Mouse (Mus musculus): ENCODE data around the gene Abt1. TPM values are rescaled to one million over a fixed set of nuclear protein-coding genes. Genes with fewer than 3 reads are reported as not detected.
A peak's percentile ranks its signal among the peaks of the same experiment; 100 is the strongest.

Abt1 gene
- polyA plus RNA-seq, 1 experiment from 2014 or later = 13.4 TPM

- H3K9ac ChIP-seq = peak overlapping the region; percentile 78
- whole genome bisulfite sequencing = under 1% methylated on average over 25 of the region's 25 CpGs
- no peaks in the 10 kb centered on the region; the same call in 1 of the 2 replicates for H3K27me3 ChIP-seq
- H3K4me1 ChIP-seq = no peaks in the 10 kb centered on the region
- ATAC-seq (ENCODE audit: low FRiP score, low read depth) = peak; percentile 87
- no peaks in the 10 kb centered on the region for H3K9me3 ChIP-seq
- H3K36me3 ChIP-seq = no peaks in the 10 kb centered on the region
- H3K27ac ChIP-seq = peak overlapping the region; percentile 89
- peak overlapping the region; percentile 68 for H3K4me3 ChIP-seq
- peak overlapping the region; percentile 62 for H3K4me2 ChIP-seq (replicated peaks)
Observed at GRCm38 (mm10) chr13:23453362-23453862, 29.7 kb upstream of the Abt1 start.

- peak overlapping the region; percentile 73 for H3K4me2 ChIP-seq (replicated peaks)
- H3K4me1 ChIP-seq = no peaks in the 10 kb centered on the region
- peak overlapping the region; percentile 59 for H3K4me3 ChIP-seq
- no peaks in the 10 kb centered on the region for H3K27me3 ChIP-seq
- ATAC-seq (ENCODE audit: low FRiP score, low read depth) = no peak
- under 1% methylated on average over 15 of the region's 15 CpGs for WGBS
- H3K9me3 ChIP-seq = no peaks in the 10 kb centered on the region
- H3K27ac ChIP-seq = peak overlapping the region; percentile 48; the same call in 1 of the 2 replicates
- no peaks in the 10 kb centered on the region for H3K36me3 ChIP-seq
- peak overlapping the region; percentile 67 for H3K9ac ChIP-seq
Observed at GRCm38 (mm10) chr13:23450398-23450797, 26.7 kb upstream of the Abt1 start.

GRCm38 (mm10) chr13:23449235-23450095 is 25.8 kb upstream of the Abt1 start:
- Histone ChIP-seq H3K9me3 (no peaks in the 10 kb centered on the region), H3K4me3 (peak overlapping the region; percentile 59), H3K27me3 (no peaks in the 10 kb centered on the region), H3K27ac (no peak overlapping the region), H3K36me3 (no peaks in the 10 kb centered on the region), H3K4me1 (peaks cover 4% of the 10 kb centered on the region; the same call in 1 of the 2 replicates), H3K4me2 (replicated peaks) (peak overlapping the region; percentile 73), H3K9ac (peak overlapping the region; percentile 67)
- under 1% methylated on average over 24 of the region's 24 CpGs for WGBS
- no peak for ATAC-seq (ENCODE audit: low FRiP score, low read depth)

- Histone ChIP-seq H3K27me3 (no peaks in the 10 kb centered on the region), H3K9ac (peak overlapping the region; percentile 67), H3K9me3 (no peaks in the 10 kb centered on the region), H3K4me3 (peak overlapping the region; percentile 59), H3K36me3 (no peaks in the 10 kb centered on the region), H3K4me2 (replicated peaks) (peak overlapping the region; percentile 73), H3K27ac (no peak overlapping the region), H3K4me1 (peaks cover 9% of the 10 kb centered on the region; the same call in 1 of the 2 replicates)
- no peak for ATAC-seq (ENCODE audit: low FRiP score, low read depth)
- 37% methylated on average over 3 of the region's 3 CpGs for WGBS
Observed at GRCm38 (mm10) chr13:23448758-23449157, 25.1 kb upstream of the Abt1 start.

GRCm38 (mm10) chr13:23446498-23446952 is 22.9 kb upstream of the Abt1 start:
- Histone ChIP-seq H3K27me3 (no peaks in the 10 kb centered on the region), H3K27ac (peak overlapping the region; percentile 99; the same call in 1 of the 2 replicates), H3K4me1 (peaks cover 9% of the 10 kb centered on the region; the same call in 1 of the 2 replicates), H3K4me3 (peak overlapping the region; percentile 70), H3K9ac (peak overlapping the region; percentile 63), H3K9me3 (no peaks in the 10 kb centered on the region), H3K4me2 (replicated peaks) (peak overlapping the region; percentile 70), H3K36me3 (no peaks in the 10 kb centered on the region)
- under 1% methylated on average over 16 of the region's 16 CpGs for WGBS
- ATAC-seq (ENCODE audit: low FRiP score, low read depth) = peak; percentile 71

- no peaks in the 10 kb centered on the region for H3K27me3 ChIP-seq
- H3K9ac ChIP-seq = peak overlapping the region; percentile 83
- H3K9me3 ChIP-seq = no peaks in the 10 kb centered on the region
- peak overlapping the region; percentile 70 for H3K4me3 ChIP-seq
- WGBS = under 1% methylated on average over 55 of the region's 55 CpGs
- H3K27ac ChIP-seq = peak overlapping the region; percentile 99
- peak overlapping the region; percentile 70 for H3K4me2 ChIP-seq (replicated peaks)
- peak; percentile 91 for ATAC-seq (ENCODE audit: low FRiP score, low read depth)
- H3K36me3 ChIP-seq = no peaks in the 10 kb centered on the region
- peaks cover 9% of the 10 kb centered on the region; the same call in 1 of the 2 replicates for H3K4me1 ChIP-seq
Observed at GRCm38 (mm10) chr13:23445561-23446320, 22.1 kb upstream of the Abt1 start.

- peak overlapping the region; percentile 83 for H3K9ac ChIP-seq
- no peak for ATAC-seq (ENCODE audit: low FRiP score, low read depth)
- no peaks in the 10 kb centered on the region for H3K36me3 ChIP-seq
- H3K4me3 ChIP-seq = peak overlapping the region; percentile 70
- WGBS = 3% methylated on average over 10 of the region's 10 CpGs
- H3K9me3 ChIP-seq = no peaks in the 10 kb centered on the region
- H3K27me3 ChIP-seq = no peaks in the 10 kb centered on the region
- peaks cover 9% of the 10 kb centered on the region; the same call in 1 of the 2 replicates for H3K4me1 ChIP-seq
- H3K27ac ChIP-seq = peak overlapping the region; percentile 99
- peak overlapping the region; percentile 70 for H3K4me2 ChIP-seq (replicated peaks)
Observed at GRCm38 (mm10) chr13:23445156-23445555, 21.5 kb upstream of the Abt1 start.

- Histone ChIP-seq H3K4me2 (replicated peaks) (peak overlapping the region; percentile 70), H3K36me3 (no peaks in the 10 kb centered on the region), H3K27ac (no peak overlapping the region; the same call in 1 of the 2 replicates), H3K27me3 (no peaks in the 10 kb centered on the region), H3K4me3 (peak overlapping the region; percentile 70; the same call in 1 of the 2 replicates), H3K9me3 (no peaks in the 10 kb centered on the region), H3K9ac (0 out of 2 replicates have a peak overlapping the region, but pooled peaks have one; percentile 48), H3K4me1 (peaks cover 9% of the 10 kb centered on the region; the same call in 1 of the 2 replicates)
- 66% methylated on average over 5 of the region's 5 CpGs for whole genome bisulfite sequencing
- no peak for ATAC-seq (ENCODE audit: low FRiP score, low read depth)
Observed at GRCm38 (mm10) chr13:23444451-23444850, 20.8 kb upstream of the Abt1 start.

- no peak overlapping the region for H3K4me3 ChIP-seq
- no peak for ATAC-seq (ENCODE audit: low FRiP score, low read depth)
- H3K9ac ChIP-seq = no peak overlapping the region
- H3K36me3 ChIP-seq = no peaks in the 10 kb centered on the region
- no peaks in the 10 kb centered on the region for H3K9me3 ChIP-seq
- no peak overlapping the region for H3K4me2 ChIP-seq (replicated peaks)
- no peaks in the 10 kb centered on the region for H3K27me3 ChIP-seq
- H3K27ac ChIP-seq = no peak overlapping the region
- H3K4me1 ChIP-seq = peaks cover 16% of the 10 kb centered on the region; the same call in 1 of the 2 replicates
- WGBS = 72% methylated on average over 10 of the region's 10 CpGs
Observed at GRCm38 (mm10) chr13:23439901-23440300, 16.2 kb upstream of the Abt1 start.

- Histone ChIP-seq H3K4me2 (replicated peaks) (peak overlapping the region; percentile 68), H3K9ac (0 out of 2 replicates have a peak overlapping the region, but pooled peaks have one; percentile 35), H3K27me3 (no peaks in the 10 kb centered on the region), H3K36me3 (no peaks in the 10 kb centered on the region), H3K27ac (0 out of 2 replicates have a peak overlapping the region, but pooled peaks have one; percentile 10), H3K9me3 (no peaks in the 10 kb centered on the region), H3K4me1 (peaks cover 13% of the 10 kb centered on the region; the same call in 1 of the 2 replicates), H3K4me3 (peak overlapping the region; percentile 59)
- 0% methylated on average over 7 of the region's 7 CpGs for WGBS
- peak; percentile 45; the same call in 1 of the 2 replicates for ATAC-seq (ENCODE audit: low FRiP score, low read depth)
Observed at GRCm38 (mm10) chr13:23438521-23438920, 14.9 kb upstream of the Abt1 start.

GRCm38 (mm10) chr13:23437908-23438307 is 14.2 kb upstream of the Abt1 start:
- Histone ChIP-seq H3K27ac (0 out of 2 replicates have a peak overlapping the region, but pooled peaks have one; percentile 73), H3K9me3 (no peaks in the 10 kb centered on the region), H3K4me2 (replicated peaks) (peak overlapping the region; percentile 68), H3K27me3 (no peaks in the 10 kb centered on the region), H3K9ac (peak overlapping the region; percentile 73), H3K4me1 (peaks cover 13% of the 10 kb centered on the region; the same call in 1 of the 2 replicates), H3K4me3 (peak overlapping the region; percentile 59), H3K36me3 (no peaks in the 10 kb centered on the region)
- under 1% methylated on average over 17 of the region's 17 CpGs for WGBS
- peak; percentile 80 for ATAC-seq (ENCODE audit: low FRiP score, low read depth)

Measured in limb, embryonic 13.5 days (tissue).